Mouse (Mus musculus): ENCODE measurements around the gene Apol7a. TPM values are rescaled to one million over a fixed set of nuclear protein-coding genes. Genes with fewer than 3 reads are reported as not detected.
A peak's percentile ranks its signal among the peaks of the same experiment; 100 is the strongest.
"Not testable (repeated sequence)": the region's sequence is repeated elsewhere in the genome, so short reads cannot be mapped to it uniquely, and the experiment has no call there.

The Apol7a gene
- total and polyA plus RNA-seq, 2 experiments = 93.2 to 121 TPM

GRCm38 (mm10) chr15:77412695-77413094 is 13.8 kb upstream of the Apol7a start:
- not testable (repeated sequence) for H3K4me1 ChIP-seq (ENCODE audit: control insufficient read depth, insufficient read depth, low read length); H3K27me3 ChIP-seq (ENCODE audit: control insufficient read depth, insufficient read depth, low read length); H3K36me3 ChIP-seq (ENCODE audit: control insufficient read depth, insufficient read depth, low read length); H3K4me3 ChIP-seq (ENCODE audit: insufficient read depth, low read depth, low read length); H3K79me2 ChIP-seq (ENCODE audit: control insufficient read depth, insufficient read depth, low read length); H3K9ac ChIP-seq (ENCODE audit: low read depth, low read length); H3K27ac ChIP-seq (replicated peaks; ENCODE audit: insufficient read depth, low read depth, low read length)
- TF ChIP-seq CTCF (IDR thresholded peaks at IDR 0.05; ENCODE audit: low read depth, low read length) = peak; percentile 30; the same call in 1 of the 2 replicates
- WGBS = 13% methylated on average over 4 of the region's 4 CpGs
- DNase-seq (ENCODE audit: extremely low read depth, low read depth, low spot score) = peak; percentile 15

DNA sequence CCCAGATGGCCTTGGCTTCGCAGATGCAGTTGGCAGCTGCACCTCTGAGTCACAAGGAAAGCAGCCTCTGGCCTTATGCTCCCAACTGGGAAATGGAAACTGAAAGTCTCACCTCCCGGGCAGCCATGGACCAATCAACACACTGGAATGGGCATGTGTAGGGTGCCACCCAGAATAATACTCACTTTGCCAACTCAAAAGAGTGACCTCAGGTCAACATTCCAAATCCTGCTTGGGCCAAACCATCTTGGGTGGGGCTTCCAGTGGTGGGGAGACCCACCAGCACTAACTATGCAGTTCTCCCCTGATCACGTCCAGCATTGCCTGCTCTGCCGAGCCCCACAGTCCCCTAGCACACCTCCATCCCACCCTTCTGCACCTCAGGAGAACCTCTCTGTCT is 12.1 kb upstream of the Apol7a start, which contains the start of gene Apol9a:
Gene Apol9a, minus strand, starts transcription at position 101 of the 400 bp plus-strand sequence.
- H3K9ac ChIP-seq (ENCODE audit: low read depth, low read length) = peak within 1 kb of the TSS; percentile 77
- DNase-seq (ENCODE audit: extremely low read depth, low read depth, low spot score); H3K79me2 ChIP-seq (ENCODE audit: control insufficient read depth, insufficient read depth, low read length); H3K27me3 ChIP-seq (ENCODE audit: control insufficient read depth, insufficient read depth, low read length); H3K4me1 ChIP-seq (ENCODE audit: control insufficient read depth, insufficient read depth, low read length); H3K36me3 ChIP-seq (ENCODE audit: control insufficient read depth, insufficient read depth, low read length): not testable (repeated sequence)
- peak within 1 kb of the TSS; percentile 32 for H3K4me3 ChIP-seq (ENCODE audit: insufficient read depth, low read depth, low read length)
- WGBS = 48% methylated on average over 2 of the region's 4 CpGs
- peak within 1 kb of the TSS; percentile 97 for H3K27ac ChIP-seq (replicated peaks; ENCODE audit: insufficient read depth, low read depth, low read length)

DNA sequence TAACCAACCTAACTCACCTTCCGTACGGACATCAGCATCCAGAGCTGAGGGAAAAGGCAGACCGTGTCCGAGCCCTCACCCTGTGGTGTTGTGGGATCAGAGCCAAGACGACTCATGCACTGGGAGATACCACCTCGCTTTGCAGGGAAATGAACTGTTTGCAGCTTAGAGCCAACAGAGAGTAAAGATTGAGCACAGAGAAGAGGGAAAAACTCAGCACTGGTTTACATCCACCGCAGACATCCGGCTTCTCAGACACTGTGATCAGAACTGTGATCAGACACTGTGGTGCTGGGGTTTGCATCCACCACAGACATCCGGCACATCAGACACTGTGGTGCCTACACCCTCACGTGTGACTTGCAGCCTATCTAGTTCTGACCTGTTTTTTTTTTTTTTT is 7.5 kb upstream of the Apol7a start:
- not testable (repeated sequence) for H3K4me1 ChIP-seq (ENCODE audit: control insufficient read depth, insufficient read depth, low read length); H3K27me3 ChIP-seq (ENCODE audit: control insufficient read depth, insufficient read depth, low read length); H3K79me2 ChIP-seq (ENCODE audit: control insufficient read depth, insufficient read depth, low read length); DNase-seq (ENCODE audit: extremely low read depth, low read depth, low spot score); H3K27ac ChIP-seq (replicated peaks; ENCODE audit: insufficient read depth, low read depth, low read length); H3K4me3 ChIP-seq (ENCODE audit: insufficient read depth, low read depth, low read length); H3K36me3 ChIP-seq (ENCODE audit: control insufficient read depth, insufficient read depth, low read length); H3K9ac ChIP-seq (ENCODE audit: low read depth, low read length)
- 82% methylated on average over 10 of the region's 10 CpGs for WGBS

- DNase-seq (ENCODE audit: extremely low read depth, low read depth, low spot score) = peak; percentile 74
- peak overlapping the region; percentile 63 for H3K9ac ChIP-seq (ENCODE audit: low read depth, low read length)
- peak overlapping the region; percentile 60 for H3K4me3 ChIP-seq (ENCODE audit: insufficient read depth, low read depth, low read length)
- H3K4me1 ChIP-seq (ENCODE audit: control insufficient read depth, insufficient read depth, low read length) = peaks cover 14% of the 10 kb centered on the region
- H3K79me2 ChIP-seq (ENCODE audit: control insufficient read depth, insufficient read depth, low read length); H3K36me3 ChIP-seq (ENCODE audit: control insufficient read depth, insufficient read depth, low read length); H3K27me3 ChIP-seq (ENCODE audit: control insufficient read depth, insufficient read depth, low read length): not testable (repeated sequence)
- peak overlapping the region; percentile 59 for H3K27ac ChIP-seq (replicated peaks; ENCODE audit: insufficient read depth, low read depth, low read length)
- WGBS = 14% methylated on average over 11 of the region's 11 CpGs
These were observed 1.3 kb downstream of the Apol7a start for GRCm38 (mm10) chr15:77397450-77398132.

DNA sequence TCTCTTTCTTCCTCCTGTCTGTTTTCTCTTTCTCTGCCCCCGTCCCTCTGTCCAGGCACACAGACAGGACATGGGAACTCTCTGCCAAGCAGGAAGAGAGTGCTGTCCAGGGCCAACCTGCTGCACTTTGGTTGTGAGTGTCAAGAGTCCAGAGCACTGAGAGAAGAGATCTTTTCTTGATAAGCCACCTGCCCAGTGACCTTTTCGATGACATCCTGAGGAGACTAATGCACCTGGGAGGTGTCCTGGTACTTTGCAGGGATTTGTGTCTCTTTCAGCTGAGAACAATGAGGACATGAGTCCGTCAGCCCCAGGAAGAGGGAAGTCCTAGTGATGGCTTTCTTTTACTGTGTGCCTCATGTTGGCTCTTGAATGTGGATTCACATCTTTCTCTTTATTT is 5.1 kb downstream of the Apol7a start:
- DNase-seq (ENCODE audit: extremely low read depth, low read depth, low spot score) = peak; percentile 90
- Histone ChIP-seq H3K4me1 (ENCODE audit: control insufficient read depth, insufficient read depth, low read length) (peaks cover 14% of the 10 kb centered on the region), H3K36me3 (ENCODE audit: control insufficient read depth, insufficient read depth, low read length) (peaks cover 24% of the 10 kb centered on the region), H3K27ac (replicated peaks; ENCODE audit: insufficient read depth, low read depth, low read length) (peak overlapping the region; percentile 46)
- not testable (repeated sequence) for H3K4me3 ChIP-seq (ENCODE audit: insufficient read depth, low read depth, low read length); H3K27me3 ChIP-seq (ENCODE audit: control insufficient read depth, insufficient read depth, low read length); H3K79me2 ChIP-seq (ENCODE audit: control insufficient read depth, insufficient read depth, low read length); H3K9ac ChIP-seq (ENCODE audit: low read depth, low read length)
- WGBS = 20% methylated on average over 3 of the region's 3 CpGs

DNA sequence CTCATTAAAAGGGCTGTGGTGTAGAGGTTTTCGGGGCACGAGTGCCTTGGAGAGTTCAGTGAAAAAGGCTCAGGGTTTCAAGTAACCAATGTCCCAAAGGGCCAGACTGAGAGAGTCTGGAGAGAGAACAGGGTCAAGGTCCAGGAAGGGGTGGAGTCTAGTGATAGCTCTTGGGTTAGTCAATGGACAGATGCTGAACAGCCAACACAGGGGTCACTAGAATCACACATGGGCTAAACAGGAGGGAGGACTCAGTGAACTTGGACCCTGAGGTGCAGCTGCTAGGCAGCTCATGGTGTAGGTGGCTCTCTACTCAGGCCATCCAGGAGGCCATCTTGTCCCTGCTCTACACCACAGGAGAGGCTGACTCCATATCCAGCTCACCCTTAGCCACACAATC is 11.4 kb downstream of the Apol7a start:
- H3K4me1 ChIP-seq (ENCODE audit: control insufficient read depth, insufficient read depth, low read length) = peaks cover 12% of the 10 kb centered on the region
- H3K36me3 ChIP-seq (ENCODE audit: control insufficient read depth, insufficient read depth, low read length) = peaks cover 13% of the 10 kb centered on the region
- H3K4me3 ChIP-seq (ENCODE audit: insufficient read depth, low read depth, low read length) = no peak overlapping the region
- TF ChIP-seq POLR2A (IDR thresholded peaks at IDR 0.05; ENCODE audit: extremely low read depth, insufficient read depth, low read length) (no peak), CTCF (IDR thresholded peaks at IDR 0.05; ENCODE audit: low read depth, low read length) (no peak)
- no peaks in the 10 kb centered on the region for H3K27me3 ChIP-seq (ENCODE audit: control insufficient read depth, insufficient read depth, low read length)
- H3K9ac ChIP-seq (ENCODE audit: low read depth, low read length) = no peak overlapping the region
- no peaks in the 10 kb centered on the region for H3K79me2 ChIP-seq (ENCODE audit: control insufficient read depth, insufficient read depth, low read length)
- H3K27ac ChIP-seq (replicated peaks; ENCODE audit: insufficient read depth, low read depth, low read length) = peak overlapping the region; percentile 43
- WGBS = 44% methylated on average over 2 of the region's 2 CpGs
- DNase-seq (ENCODE audit: extremely low read depth, low read depth, low spot score) = peak; percentile 81
